Mouse (Mus musculus) urinary bladder, postnatal 14 days (tissue): ENCODE data around the gene Tacstd2.
"Not testable (repeated sequence)": the region's sequence is repeated elsewhere in the genome, so short reads cannot be mapped to it uniquely, and the experiment has no call there.

Experiments used
- DNase-seq: peaks from one replicate; pipeline ENCODE4 v3.0.0; 2021; ENCODE audit warnings: low spot score

Gene Tacstd2

DNA sequence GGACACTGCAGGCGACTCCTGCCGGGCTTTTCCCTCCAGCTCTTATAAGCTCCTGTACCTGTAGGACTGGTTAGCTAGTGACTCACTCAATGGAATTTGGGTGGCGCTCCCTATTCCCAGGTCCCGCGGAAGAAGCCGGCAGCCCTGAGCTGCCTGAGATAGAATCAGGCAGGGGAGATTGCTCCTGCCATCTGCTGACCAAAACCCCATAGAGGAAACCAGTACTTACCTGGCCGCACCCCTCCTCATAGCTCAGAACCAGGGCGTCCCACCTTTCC, at the start of gene Tacstd2:
Tacstd2 (minus strand) TSS at position 20 of the 278 bp plus-strand sequence.
- DNase-seq = peak; percentile 81

- no peak for DNase-seq
Measured at GRCm38 (mm10) chr6:67566270-67566669, 30.7 kb upstream of the Tacstd2 start.

DNA sequence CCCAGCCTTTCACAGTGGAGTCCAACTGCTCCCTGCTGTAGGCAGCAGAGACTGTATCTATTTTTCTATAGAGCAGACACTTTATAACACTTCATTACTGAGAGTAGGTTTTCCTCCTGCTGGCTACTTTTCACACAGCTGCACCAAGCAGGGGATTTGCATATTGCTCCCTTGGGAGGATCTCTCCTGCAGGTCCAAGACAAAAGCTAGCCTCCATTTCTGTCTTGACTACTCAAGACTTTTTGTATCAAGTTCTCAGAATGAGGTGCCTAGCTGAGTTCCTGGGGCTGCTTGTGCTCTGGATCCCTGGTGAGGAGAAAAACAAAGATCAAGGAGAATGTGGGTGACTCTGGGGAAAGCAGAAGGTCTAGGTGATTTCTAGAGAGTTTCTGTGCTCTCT, 19.8 kb upstream of the Tacstd2 start:
- no peak for DNase-seq

DNA sequence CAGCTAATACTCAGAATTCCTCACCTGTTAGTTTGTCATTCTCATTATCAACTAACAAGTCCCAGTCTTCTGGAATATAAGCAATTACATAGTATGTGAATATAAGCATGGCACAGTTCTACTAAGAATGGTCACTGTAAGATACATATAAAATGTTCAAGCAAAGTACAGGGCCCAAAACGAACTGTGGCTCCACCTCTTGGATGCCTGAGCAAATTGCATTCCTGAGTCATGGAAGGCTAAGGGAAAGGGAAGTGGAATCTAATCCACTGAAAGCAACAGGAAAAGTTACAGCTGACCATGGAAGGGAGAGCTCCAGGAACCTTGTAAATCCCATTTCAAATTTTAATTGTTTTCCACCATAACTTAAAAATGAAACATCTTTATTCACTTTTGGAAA, 14.0 kb upstream of the Tacstd2 start:
- peak; percentile 21 for DNase-seq

DNA sequence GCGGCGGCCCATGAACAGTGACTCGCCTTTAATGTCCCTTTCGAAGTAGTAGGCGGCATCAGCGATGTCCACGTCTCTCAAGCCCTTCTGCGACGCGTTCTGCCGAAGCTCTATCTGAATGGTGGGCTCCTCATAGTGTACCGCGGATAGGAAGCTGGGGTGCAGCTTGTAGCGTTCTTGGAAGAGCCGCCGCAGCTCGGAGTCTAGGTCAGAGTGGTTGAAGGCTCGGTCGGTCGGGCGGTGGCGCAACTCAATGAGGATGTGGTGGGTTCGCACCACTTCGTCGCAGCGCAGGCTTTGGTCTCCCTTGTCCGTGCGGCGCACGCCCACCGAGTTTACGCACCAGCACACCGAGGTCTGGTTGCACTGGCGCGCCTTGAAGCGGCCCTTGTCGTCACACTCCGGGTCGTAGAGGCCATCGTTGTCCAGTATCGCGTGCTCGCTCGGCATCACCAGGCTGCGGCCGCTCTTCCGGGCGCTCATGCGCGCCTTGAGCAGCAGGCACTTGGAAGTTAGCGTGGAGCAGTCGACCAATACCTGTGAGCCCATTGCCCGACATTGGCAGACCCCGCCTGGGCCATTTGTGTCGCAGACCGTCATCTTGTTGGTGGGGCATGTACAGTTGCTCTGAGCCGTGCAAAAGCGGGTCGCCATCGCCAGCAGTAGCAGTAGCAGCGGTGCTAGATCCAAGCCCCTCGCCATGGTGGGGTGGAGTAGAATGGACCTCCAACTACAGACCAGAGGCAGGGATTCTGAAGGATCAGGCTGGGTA, 405 bp downstream of the Tacstd2 start:
- peak; percentile 47 for DNase-seq

- DNase-seq = no peak
Measured at GRCm38 (mm10) chr6:67534191-67535004, 1.2 kb downstream of the Tacstd2 start.

DNA sequence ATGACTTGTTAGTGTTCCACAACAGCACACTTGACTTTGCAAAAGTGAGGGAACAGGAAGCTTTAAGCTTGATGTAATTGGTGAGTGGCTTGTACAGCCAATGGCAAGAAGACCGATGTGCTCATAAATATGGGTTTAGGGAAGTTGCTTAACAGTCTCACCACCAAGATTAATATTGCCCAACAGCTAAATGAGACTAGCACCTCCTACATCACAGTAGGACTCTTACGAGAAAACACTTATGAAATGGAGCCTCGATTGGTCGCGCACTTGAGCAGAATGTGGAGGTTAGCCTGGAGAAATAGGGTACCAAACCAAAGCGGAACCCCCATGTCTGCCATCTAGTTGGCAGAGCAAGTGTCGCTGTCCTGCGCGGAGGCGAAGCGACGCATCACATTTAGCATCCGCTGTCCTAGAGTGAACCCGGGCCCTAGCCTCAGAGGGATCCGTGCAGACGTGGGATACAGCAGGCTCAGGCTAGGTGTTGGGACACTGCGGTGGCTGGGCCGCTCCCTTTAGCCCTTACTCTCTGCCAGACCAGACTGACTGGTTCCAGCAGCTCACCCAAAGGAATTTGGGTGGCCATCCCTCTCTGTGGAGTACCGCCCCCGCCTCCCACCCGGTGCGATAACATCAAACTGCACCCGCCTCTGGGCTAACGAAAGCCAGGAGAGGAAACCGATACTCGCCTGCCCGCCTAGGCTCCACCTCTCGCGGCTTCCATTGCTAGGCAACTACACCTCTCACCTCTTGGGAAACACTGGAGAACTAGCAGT, 2.7 kb downstream of the Tacstd2 start:
- peak; percentile 90 for DNase-seq

DNA sequence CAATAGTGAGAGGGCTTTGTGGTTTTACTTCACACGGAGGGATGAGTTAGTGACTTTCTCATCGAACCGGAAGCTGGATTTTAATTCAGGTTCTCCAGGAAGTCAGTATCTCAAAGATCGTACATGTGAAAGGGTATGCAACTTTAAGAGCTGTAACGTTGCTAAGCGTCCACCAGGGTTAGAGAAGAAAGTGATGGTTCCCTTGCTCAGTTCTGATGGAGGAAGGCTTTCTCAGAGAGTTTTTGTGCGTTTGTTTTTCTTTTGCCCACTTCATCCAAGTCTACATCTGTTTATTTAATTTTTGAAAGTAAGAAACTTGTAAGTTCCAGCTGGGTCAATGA, 3.8 kb downstream of the Tacstd2 start:
- DNase-seq = no peak

GRCm38 (mm10) chr6:67530992-67531821, 4.4 kb downstream of the Tacstd2 start:
- peak; percentile 63 for DNase-seq

DNA sequence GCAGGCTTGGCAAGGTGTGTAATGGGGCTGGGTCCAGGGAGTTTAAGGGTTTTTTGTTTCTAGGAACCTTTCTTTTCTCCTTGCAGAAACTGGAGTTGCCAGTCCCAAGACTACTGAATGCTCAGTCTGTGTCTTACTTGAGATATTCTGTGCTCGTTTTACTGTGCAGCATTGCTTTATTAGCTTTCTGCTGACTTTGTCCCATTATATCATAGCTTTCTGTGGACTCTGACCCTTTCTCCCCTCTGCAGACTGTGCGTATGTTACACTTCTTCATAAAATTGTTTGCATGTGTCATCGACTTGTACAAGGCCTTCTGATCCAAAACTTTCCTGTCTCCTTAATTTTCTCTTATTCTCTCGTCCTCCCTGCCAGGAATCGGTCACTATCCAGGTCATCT, 9.2 kb downstream of the Tacstd2 start:
- DNase-seq = no peak

GRCm38 (mm10) chr6:67510752-67511151, 24.8 kb downstream of the Tacstd2 start:
- peak; percentile 51 for DNase-seq

DNA sequence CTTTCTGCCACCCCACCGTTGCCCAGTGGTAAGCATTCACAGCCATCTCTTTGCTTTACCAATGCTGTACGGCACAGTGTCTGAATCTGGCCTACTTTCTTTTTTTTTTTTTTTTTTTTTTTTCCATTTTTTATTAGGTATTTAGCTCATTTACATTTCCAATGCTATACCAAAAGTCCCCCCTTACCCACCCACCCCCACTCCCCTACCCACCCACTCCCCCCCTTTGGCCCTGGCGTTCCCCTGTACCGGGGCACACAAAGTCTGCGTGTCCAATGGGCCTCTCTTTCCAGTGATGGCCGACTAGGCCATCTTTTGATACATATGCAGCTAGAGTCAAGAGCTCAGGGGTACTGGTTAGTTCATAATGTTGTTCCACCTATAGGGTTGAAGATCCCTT, 33.7 kb downstream of the Tacstd2 start:
- DNase-seq = not testable (repeated sequence)

- DNase-seq = no peak
Measured at GRCm38 (mm10) chr6:67491755-67492154, 43.8 kb downstream of the Tacstd2 start, which contains the start of gene Il23r. Il23r (minus strand) TSS chr6:67491855.
